Mouse (Mus musculus) embryonic facial prominence, embryonic 13.5 days (tissue): Measurements from ENCODE around the gene Scn3b. TPM values are rescaled to one million over a fixed set of nuclear protein-coding genes. Genes with fewer than 3 reads are reported as not detected.

Experiments
- ATAC-seq: fragments of 200-750 bp; cut with Nextera tagmentation; 2 replicates; pipeline ENCODE4 v1.8.0; 2017; ENCODE audit warnings: low read depth; ENCODE audit not compliant: insufficient number of reproducible peaks, insufficient read depth, low FRiP score, low TSS enrichment
- H3K27ac ChIP-seq: fragments of 300-500 bp; sonication (generic); 2 replicates; pipeline ENCODE4 v1.5.1; 2015; ENCODE audit warnings: moderate library complexity, mild to moderate bottlenecking, inconsistent platforms
- H3K27me3 ChIP-seq: fragments of 300-500 bp; sonication (generic); 2 replicates; pipeline ENCODE4 v1.6.1; 2015; ENCODE audit warnings: mild to moderate bottlenecking, inconsistent platforms
- H3K36me3 ChIP-seq: fragments of 300-500 bp; sonication (generic); 2 replicates; pipeline ENCODE4 v1.6.1; 2015; ENCODE audit warnings: mild to moderate bottlenecking, inconsistent platforms
- H3K4me1 ChIP-seq: fragments of 300-500 bp; sonication (generic); 2 replicates; pipeline ENCODE4 v1.6.1; 2015; ENCODE audit warnings: inconsistent platforms
- H3K4me2 ChIP-seq: fragments of 300-500 bp; sonication (generic); 2 replicates; pipeline ENCODE4 v1.6.1; 2015; ENCODE audit warnings: moderate library complexity, mild to moderate bottlenecking, inconsistent platforms
- H3K4me3 ChIP-seq: fragments of 300-500 bp; sonication (generic); 2 replicates; pipeline ENCODE4 v1.5.1; 2015; ENCODE audit warnings: mild to moderate bottlenecking, inconsistent platforms
- H3K9ac ChIP-seq: fragments of 300-500 bp; sonication (generic); 2 replicates; pipeline ENCODE4 v1.6.1; 2015; ENCODE audit warnings: mild to moderate bottlenecking, inconsistent platforms
- H3K9me3 ChIP-seq: fragments of 300-500 bp; sonication (generic); 2 replicates; pipeline ENCODE4 v1.6.1; 2016; ENCODE audit warnings: inconsistent platforms
- WGBS: fragments of 180-500 bp; shearing (Covaris S2); methylation state at CpG from one replicate; pipeline ENCODE4 v1.1.7; 2015; ENCODE audit warnings: mixed read lengths; 5-methylcytosine and 5-hydroxymethylcytosine counted together
- polyA plus RNA-seq: library from polyadenylated mRNA; unstranded; fragments of >200 nt; fragmentation: Nextera tagmentation; extraction: Ambion mirVana; gene quantifications from 2 replicates; pipeline ENCODE4 v1.2.1, GENCODE M21; 2015

The Scn3b gene
- polyA plus RNA-seq, 1 experiment from 2014 or later, result 2.8 TPM

GRCm38 (mm10) chr9:40271075-40271474 lies 2.1 kb downstream of the Scn3b start:
- H3K9ac ChIP-seq, result no peak overlapping the region
- H3K4me3 ChIP-seq, result no peak overlapping the region
- H3K36me3 ChIP-seq, result no peaks in the 10 kb centered on the region
- H3K4me2 ChIP-seq, result no peak overlapping the region
- 65% methylated on average over 3 of the region's 3 CpGs for WGBS
- peaks cover 22% of the 10 kb centered on the region for H3K4me1 ChIP-seq
- no peaks in the 10 kb centered on the region for H3K9me3 ChIP-seq
- H3K27ac ChIP-seq, result no peak overlapping the region
- ATAC-seq, result no peak
- H3K27me3 ChIP-seq, result peaks cover 33% of the 10 kb centered on the region

- Histone ChIP-seq H3K4me2 (no peak overlapping the region), H3K9me3 (no peaks in the 10 kb centered on the region), H3K27me3 (peaks cover 33% of the 10 kb centered on the region), H3K4me1 (peaks cover 19% of the 10 kb centered on the region), H3K9ac (no peak overlapping the region), H3K4me3 (no peak overlapping the region), H3K27ac (no peak overlapping the region), H3K36me3 (no peaks in the 10 kb centered on the region)
- WGBS, result 90% methylated on average over 7 of the region's 7 CpGs
- ATAC-seq, result no peak
Measured at GRCm38 (mm10) chr9:40272822-40273221, 3.8 kb downstream of the Scn3b start.

GRCm38 (mm10) chr9:40275904-40276303 lies 6.9 kb downstream of the Scn3b start:
- Histone ChIP-seq H3K9ac (no peak overlapping the region), H3K36me3 (no peaks in the 10 kb centered on the region), H3K27ac (no peak overlapping the region), H3K4me3 (no peak overlapping the region), H3K27me3 (peaks cover 7% of the 10 kb centered on the region; the same call in 1 of the 2 replicates), H3K4me2 (no peak overlapping the region), H3K9me3 (no peaks in the 10 kb centered on the region), H3K4me1 (no peaks in the 10 kb centered on the region)
- 87% methylated on average over 5 of the region's 5 CpGs for WGBS
- ATAC-seq, result no peak

GRCm38 (mm10) chr9:40277671-40278070 lies 8.7 kb downstream of the Scn3b start:
- no peaks in the 10 kb centered on the region for H3K4me1 ChIP-seq
- no peak overlapping the region for H3K4me2 ChIP-seq
- H3K27ac ChIP-seq, result no peak overlapping the region
- no peaks in the 10 kb centered on the region for H3K27me3 ChIP-seq
- no peak overlapping the region for H3K4me3 ChIP-seq
- ATAC-seq, result no peak
- H3K9ac ChIP-seq, result no peak overlapping the region
- no peaks in the 10 kb centered on the region for H3K36me3 ChIP-seq
- WGBS, result 69% methylated on average over 3 of the region's 3 CpGs
- H3K9me3 ChIP-seq, result no peaks in the 10 kb centered on the region

- Histone ChIP-seq H3K27ac (no peak overlapping the region), H3K4me3 (no peak overlapping the region), H3K27me3 (no peaks in the 10 kb centered on the region), H3K36me3 (no peaks in the 10 kb centered on the region), H3K9me3 (no peaks in the 10 kb centered on the region), H3K4me2 (no peak overlapping the region), H3K9ac (no peak overlapping the region), H3K4me1 (no peaks in the 10 kb centered on the region)
- WGBS, result 89% methylated on average over 7 of the region's 7 CpGs
- no peak for ATAC-seq
Measured at GRCm38 (mm10) chr9:40279438-40279837, 10.4 kb downstream of the Scn3b start.

GRCm38 (mm10) chr9:40282968-40283367 lies 14.0 kb downstream of the Scn3b start:
- Histone ChIP-seq H3K27me3 (no peaks in the 10 kb centered on the region), H3K4me1 (no peaks in the 10 kb centered on the region), H3K9ac (no peak overlapping the region), H3K4me3 (no peak overlapping the region), H3K36me3 (no peaks in the 10 kb centered on the region), H3K27ac (no peak overlapping the region), H3K4me2 (no peak overlapping the region), H3K9me3 (no peaks in the 10 kb centered on the region)
- ATAC-seq, result no peak
- 70% methylated on average over 7 of the region's 7 CpGs for WGBS

GRCm38 (mm10) chr9:40292475-40292874 lies 23.5 kb downstream of the Scn3b start:
- Histone ChIP-seq H3K9me3 (no peaks in the 10 kb centered on the region), H3K36me3 (peaks cover 25% of the 10 kb centered on the region), H3K27me3 (no peaks in the 10 kb centered on the region), H3K4me2 (no peak overlapping the region), H3K27ac (no peak overlapping the region), H3K4me1 (no peaks in the 10 kb centered on the region), H3K9ac (no peak overlapping the region), H3K4me3 (no peak overlapping the region)
- ATAC-seq, result no peak
- WGBS, result 84% methylated on average over 4 of the region's 4 CpGs

- no peak for ATAC-seq
- Histone ChIP-seq H3K9me3 (no peaks in the 10 kb centered on the region), H3K4me2 (no peak overlapping the region), H3K36me3 (peaks cover 31% of the 10 kb centered on the region), H3K4me1 (no peaks in the 10 kb centered on the region), H3K27ac (no peak overlapping the region), H3K4me3 (no peak overlapping the region), H3K9ac (no peak overlapping the region), H3K27me3 (no peaks in the 10 kb centered on the region)
- WGBS, result 91% methylated on average over 8 of the region's 8 CpGs
Measured at GRCm38 (mm10) chr9:40293286-40293685, 24.3 kb downstream of the Scn3b start.

GRCm38 (mm10) chr9:40293740-40294139 lies 24.7 kb downstream of the Scn3b start:
- Histone ChIP-seq H3K9ac (no peak overlapping the region), H3K36me3 (peaks cover 35% of the 10 kb centered on the region), H3K9me3 (no peaks in the 10 kb centered on the region), H3K4me3 (no peak overlapping the region), H3K27ac (no peak overlapping the region), H3K4me1 (no peaks in the 10 kb centered on the region), H3K4me2 (no peak overlapping the region), H3K27me3 (no peaks in the 10 kb centered on the region)
- no peak for ATAC-seq
- 91% methylated on average over 5 of the region's 5 CpGs for WGBS

- Histone ChIP-seq H3K27me3 (no peaks in the 10 kb centered on the region), H3K4me1 (no peaks in the 10 kb centered on the region), H3K36me3 (peaks cover 40% of the 10 kb centered on the region), H3K9ac (no peak overlapping the region), H3K4me2 (no peak overlapping the region), H3K4me3 (no peak overlapping the region), H3K9me3 (no peaks in the 10 kb centered on the region), H3K27ac (no peak overlapping the region)
- WGBS, result 94% methylated on average over 5 of the region's 5 CpGs
- ATAC-seq, result no peak
Measured at GRCm38 (mm10) chr9:40294210-40294609, 25.2 kb downstream of the Scn3b start.

GRCm38 (mm10) chr9:40294866-40295265 lies 25.8 kb downstream of the Scn3b start:
- no peaks in the 10 kb centered on the region for H3K27me3 ChIP-seq
- no peak for ATAC-seq
- peaks cover 46% of the 10 kb centered on the region for H3K36me3 ChIP-seq
- WGBS, result 93% methylated on average over 1 of the region's 1 CpGs
- H3K9me3 ChIP-seq, result no peaks in the 10 kb centered on the region
- no peak overlapping the region for H3K4me3 ChIP-seq
- H3K4me1 ChIP-seq, result no peaks in the 10 kb centered on the region
- H3K4me2 ChIP-seq, result no peak overlapping the region
- H3K9ac ChIP-seq, result no peak overlapping the region
- H3K27ac ChIP-seq, result no peak overlapping the region

GRCm38 (mm10) chr9:40296251-40296650 lies 27.2 kb downstream of the Scn3b start:
- H3K9me3 ChIP-seq, result no peaks in the 10 kb centered on the region
- WGBS, result 86% methylated on average over 5 of the region's 5 CpGs
- peaks cover 59% of the 10 kb centered on the region for H3K36me3 ChIP-seq

GRCm38 (mm10) chr9:40297969-40298368 lies 29.0 kb downstream of the Scn3b start:
- Histone ChIP-seq H3K4me3 (no peak overlapping the region), H3K4me2 (no peak overlapping the region), H3K9ac (no peak overlapping the region), H3K9me3 (no peaks in the 10 kb centered on the region), H3K36me3 (peaks cover 73% of the 10 kb centered on the region), H3K27ac (no peak overlapping the region), H3K27me3 (no peaks in the 10 kb centered on the region), H3K4me1 (no peaks in the 10 kb centered on the region)
- ATAC-seq, result no peak
- 95% methylated on average over 9 of the region's 9 CpGs for WGBS

More at GRCm38 (mm10) chr9:40296251-40296650, 27.2 kb downstream of the Scn3b start:
- Histone ChIP-seq H3K4me1 (no peaks in the 10 kb centered on the region), H3K9ac (no peak overlapping the region), H3K4me2 (no peak overlapping the region), H3K27me3 (no peaks in the 10 kb centered on the region), H3K4me3 (no peak overlapping the region), H3K27ac (no peak overlapping the region)
- ATAC-seq, result no peak
